Mouse (Mus musculus) yolk sac, embryonic 10.5 days (tissue): ENCODE measurements around the gene Olfr993.

ENCODE experiments used
- DNase-seq: peaks from one replicate; pipeline ENCODE4 v3.0.0-alpha.2; 2017; ENCODE audit warnings: low spot score

The Olfr993 gene

DNA sequence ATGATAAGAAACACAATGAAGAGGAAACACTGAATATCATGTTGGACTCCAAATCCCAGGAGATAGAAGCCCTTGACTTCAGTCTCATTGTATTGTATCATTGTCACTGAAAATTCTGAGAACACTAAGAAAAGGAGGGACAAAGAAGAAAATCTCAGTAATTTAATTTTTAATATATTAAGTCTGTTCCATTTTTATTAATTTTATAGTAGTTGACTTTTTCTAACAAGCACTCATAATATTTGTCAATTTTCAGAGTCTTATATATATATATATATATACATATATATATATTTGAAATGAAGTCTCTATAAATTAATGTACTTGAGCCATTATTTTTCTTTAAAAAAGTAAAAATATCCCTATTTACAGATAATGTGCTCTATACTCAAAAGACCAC, at the start of gene Olfr993:
Gene Olfr993, minus strand, starts transcription at position 101 of the 400 bp plus-strand sequence.
- no peak for DNase-seq

GRCm38 (mm10) chr2:85443539-85443938, 28.9 kb upstream of the Olfr993 start, which contains the start of gene Olfr995:
Gene Olfr995, minus strand, starts transcription at chr2:85443639.
- no peak for DNase-seq

DNA sequence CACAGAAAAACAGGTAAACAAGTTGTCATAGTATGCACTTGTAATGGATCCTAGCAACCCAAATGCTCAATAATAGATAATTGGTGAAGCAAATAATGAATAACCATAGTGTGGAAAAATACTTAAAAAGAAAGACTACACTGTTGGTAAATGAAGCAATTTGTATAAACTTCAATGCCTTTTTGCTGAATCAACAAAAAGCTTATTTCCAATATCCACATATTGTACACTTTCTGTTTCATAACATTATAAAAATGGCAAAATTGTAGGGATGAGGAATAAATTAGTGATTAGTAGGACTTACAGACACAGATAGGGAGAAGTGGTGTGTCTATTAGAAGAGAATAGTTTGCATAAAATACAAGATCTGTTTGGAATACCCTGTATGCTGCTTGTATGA, 27.9 kb upstream of the Olfr993 start:
- DNase-seq = no peak

GRCm38 (mm10) chr2:85436351-85436750, 21.7 kb upstream of the Olfr993 start, which contains the start of gene Olfr994:
Gene Olfr994, minus strand, starts transcription at chr2:85436451.
- DNase-seq = no peak

DNA sequence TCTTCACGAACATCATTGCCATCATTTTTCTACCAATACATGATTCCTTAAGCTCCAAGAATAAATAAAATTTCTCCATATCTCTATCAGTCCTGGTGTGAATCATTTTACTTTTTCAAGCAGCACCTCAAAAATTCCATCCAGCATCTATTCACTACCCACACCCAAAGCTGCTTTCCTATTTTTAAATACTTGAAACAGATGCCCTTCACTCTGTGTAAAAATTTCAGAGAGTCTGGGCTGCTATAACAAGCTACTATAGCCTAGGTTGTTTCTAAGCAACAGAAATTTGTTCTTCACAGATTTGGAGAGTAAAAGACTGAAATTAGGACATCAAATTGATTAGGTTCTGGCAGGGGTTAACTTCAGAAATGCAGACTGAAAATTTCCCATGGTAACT, 11.2 kb upstream of the Olfr993 start:
- DNase-seq = no peak

DNA sequence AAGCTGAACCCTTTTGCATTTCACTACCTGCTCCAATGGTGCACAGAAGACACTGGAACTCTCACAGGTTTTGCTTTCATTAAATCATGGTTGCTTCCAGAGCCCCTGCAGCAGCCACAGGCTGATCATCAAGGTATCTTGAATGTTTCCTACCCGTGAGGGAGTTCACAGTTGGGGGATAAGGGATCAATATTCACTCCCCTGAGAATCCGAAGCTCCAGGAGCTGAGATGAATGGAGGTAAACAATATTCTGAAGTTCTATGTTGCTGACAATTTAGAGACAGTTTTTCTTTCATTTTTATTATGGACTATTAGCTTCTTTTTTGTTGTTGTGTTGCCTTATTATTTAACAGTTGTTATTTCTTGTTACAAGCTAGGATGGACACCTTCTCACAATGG, 5.3 kb downstream of the Olfr993 start, which contains the start of gene Olfr992:
Gene Olfr992, minus strand, starts transcription at position 101 of the 400 bp plus-strand sequence.
- no peak for DNase-seq
